Mouse (Mus musculus): ENCODE measurements around the gene Gm38392. TPM values are rescaled to one million over a fixed set of nuclear protein-coding genes. Genes with fewer than 3 reads are reported as not detected.
"Not testable (repeated sequence)": the region's sequence is repeated elsewhere in the genome, so short reads cannot be mapped to it uniquely, and the experiment has no call there.

The Gm38392 gene
- polyA plus RNA-seq, 2 experiments = 5.4 TPM; not detected in 1

GRCm38 (mm10) chr3:88284815-88285564, 2.0 kb downstream of the Gm38392 start:
- not testable (repeated sequence) for H3K27ac ChIP-seq (replicated peaks; ENCODE audit: low read depth, low read length); H3K9me3 ChIP-seq (ENCODE audit: control insufficient read depth, low read length); ATAC-seq (ENCODE audit: low FRiP score, low read depth); H3K9ac ChIP-seq (ENCODE audit: low read depth, low read length, severe bottlenecking); DNase-seq (ENCODE audit: low spot score); H3K27me3 ChIP-seq (ENCODE audit: control insufficient read depth, insufficient read depth, low read length); H3K4me3 ChIP-seq (replicated peaks; ENCODE audit: low read length); H3K4me1 ChIP-seq (ENCODE audit: control insufficient read depth, insufficient read depth, low read length); H3K36me3 ChIP-seq (ENCODE audit: control insufficient read depth, insufficient read depth, low read length); H3K4me2 ChIP-seq (replicated peaks; ENCODE audit: low read depth, low read length, severe bottlenecking)
- 96% methylated on average over 14 of the region's 14 CpGs for WGBS

DNA sequence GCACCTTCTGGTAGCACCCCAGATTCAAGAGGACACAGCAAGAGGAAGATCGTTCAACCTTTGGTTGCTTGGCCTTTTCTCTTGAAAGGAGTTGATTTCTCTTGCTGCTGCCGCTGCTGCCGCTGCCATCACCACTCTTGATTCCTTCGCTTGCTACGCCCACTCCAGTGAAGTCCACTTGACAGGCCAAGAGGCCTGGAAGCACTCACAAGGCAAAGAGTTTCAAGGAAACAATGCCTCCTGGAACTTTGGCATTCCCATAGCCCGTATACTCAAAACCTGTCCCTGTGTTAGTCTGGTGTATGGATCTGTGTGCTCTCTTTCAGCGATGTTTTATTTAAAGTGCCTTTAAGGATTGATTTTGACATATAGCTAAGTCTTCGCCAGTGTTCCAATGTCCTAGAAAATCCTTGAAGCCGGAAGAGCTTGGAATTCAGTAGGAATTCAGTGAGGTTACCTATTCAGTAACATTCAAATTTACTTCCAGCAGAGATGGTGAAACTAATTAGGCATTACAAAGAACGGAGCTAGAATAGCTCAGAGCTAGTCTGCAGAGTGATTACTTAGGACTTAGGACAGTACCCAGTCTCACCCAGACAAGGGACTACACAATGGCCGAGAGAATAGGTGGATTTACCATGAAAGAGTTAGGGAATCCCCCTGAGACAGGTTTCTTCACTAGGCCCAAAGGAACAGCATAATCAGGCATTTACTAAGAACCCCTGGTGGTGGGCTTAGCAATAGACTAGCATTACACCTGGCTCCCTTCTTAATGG, 5.7 kb downstream of the Gm38392 start:
- not testable (repeated sequence) for H3K9ac ChIP-seq (ENCODE audit: low read depth, low read length, severe bottlenecking); H3K4me2 ChIP-seq (replicated peaks; ENCODE audit: low read depth, low read length, severe bottlenecking); H3K4me3 ChIP-seq (replicated peaks; ENCODE audit: low read length); H3K27ac ChIP-seq (replicated peaks; ENCODE audit: low read depth, low read length); ATAC-seq (ENCODE audit: low FRiP score, low read depth); H3K4me1 ChIP-seq (ENCODE audit: control insufficient read depth, insufficient read depth, low read length); H3K9me3 ChIP-seq (ENCODE audit: control insufficient read depth, low read length); H3K36me3 ChIP-seq (ENCODE audit: control insufficient read depth, insufficient read depth, low read length); DNase-seq (ENCODE audit: low spot score); H3K27me3 ChIP-seq (ENCODE audit: control insufficient read depth, insufficient read depth, low read length)
- WGBS = 75% methylated on average over 11 of the region's 11 CpGs

GRCm38 (mm10) chr3:88280035-88280434, 7.0 kb downstream of the Gm38392 start:
- H3K27ac ChIP-seq (replicated peaks; ENCODE audit: low read depth, low read length) = no peak overlapping the region
- no peaks in the 10 kb centered on the region for H3K4me1 ChIP-seq (ENCODE audit: control insufficient read depth, insufficient read depth, low read length)
- DNase-seq (ENCODE audit: low spot score) (no peak), ATAC-seq (ENCODE audit: low FRiP score, low read depth) (no peak)
- no peaks in the 10 kb centered on the region for H3K9me3 ChIP-seq (ENCODE audit: control insufficient read depth, low read length)
- no peak overlapping the region for H3K4me3 ChIP-seq (replicated peaks; ENCODE audit: low read length)
- H3K9ac ChIP-seq (ENCODE audit: low read depth, low read length, severe bottlenecking) = no peak overlapping the region
- WGBS = 83% methylated on average over 2 of the region's 2 CpGs
- no peaks in the 10 kb centered on the region for H3K36me3 ChIP-seq (ENCODE audit: control insufficient read depth, insufficient read depth, low read length)
- no peaks in the 10 kb centered on the region for H3K27me3 ChIP-seq (ENCODE audit: control insufficient read depth, insufficient read depth, low read length)
- no peak overlapping the region for H3K4me2 ChIP-seq (replicated peaks; ENCODE audit: low read depth, low read length, severe bottlenecking)
- no peak for TF ChIP-seq POLR2A (IDR thresholded peaks at IDR 0.05; ENCODE audit: borderline replicate concordance, extremely low read depth, insufficient read depth, insufficient read length)

DNA sequence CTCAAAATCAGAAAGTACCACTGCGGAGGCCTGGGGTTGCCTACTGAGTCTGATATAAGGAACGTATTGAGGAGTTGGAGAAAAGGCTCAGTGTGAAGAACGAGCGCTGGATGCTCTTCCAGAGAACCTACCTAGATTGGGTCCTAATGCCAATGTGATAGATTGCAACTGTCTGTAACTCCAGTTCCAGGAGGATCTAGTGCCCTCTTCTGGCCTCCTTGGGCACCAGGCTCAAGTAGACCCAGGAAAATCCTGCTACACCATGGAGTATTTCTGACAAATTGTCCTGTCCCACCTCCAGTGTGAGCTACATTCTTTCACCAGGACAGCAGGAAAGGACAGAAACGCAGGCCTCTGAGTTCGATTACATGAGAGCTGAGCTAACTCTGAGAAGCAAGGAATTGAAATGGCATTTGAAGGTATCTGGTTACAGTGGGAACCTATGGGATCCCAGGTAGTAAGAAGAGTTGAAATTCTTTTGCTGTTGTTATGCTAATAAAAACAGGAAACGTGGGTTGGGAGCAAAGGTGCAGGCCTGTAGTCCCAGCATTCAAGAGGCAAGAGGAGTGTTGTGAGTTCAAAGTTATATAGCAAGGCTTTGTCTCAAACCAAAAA, 10.4 kb downstream of the Gm38392 start:
- no peak overlapping the region for H3K4me2 ChIP-seq (replicated peaks; ENCODE audit: low read depth, low read length, severe bottlenecking)
- TF ChIP-seq POLR2A (IDR thresholded peaks at IDR 0.05; ENCODE audit: borderline replicate concordance, extremely low read depth, insufficient read depth, insufficient read length) = no peak
- ATAC-seq (ENCODE audit: low FRiP score, low read depth) (no peak), DNase-seq (ENCODE audit: low spot score) (peak; percentile 13)
- H3K36me3 ChIP-seq (ENCODE audit: control insufficient read depth, insufficient read depth, low read length) = no peaks in the 10 kb centered on the region
- H3K9me3 ChIP-seq (ENCODE audit: control insufficient read depth, low read length) = no peaks in the 10 kb centered on the region
- H3K9ac ChIP-seq (ENCODE audit: low read depth, low read length, severe bottlenecking) = no peak overlapping the region
- H3K27ac ChIP-seq (replicated peaks; ENCODE audit: low read depth, low read length) = no peak overlapping the region
- no peaks in the 10 kb centered on the region for H3K4me1 ChIP-seq (ENCODE audit: control insufficient read depth, insufficient read depth, low read length)
- no peaks in the 10 kb centered on the region for H3K27me3 ChIP-seq (ENCODE audit: control insufficient read depth, insufficient read depth, low read length)
- H3K4me3 ChIP-seq (replicated peaks; ENCODE audit: low read length) = no peak overlapping the region
- 49% methylated on average over 7 of the region's 7 CpGs for WGBS

GRCm38 (mm10) chr3:88276121-88276520, 10.9 kb downstream of the Gm38392 start:
- ATAC-seq (ENCODE audit: low FRiP score, low read depth) = no peak
- Histone ChIP-seq H3K27ac (replicated peaks; ENCODE audit: low read depth, low read length) (no peak overlapping the region), H3K9me3 (ENCODE audit: control insufficient read depth, low read length) (no peaks in the 10 kb centered on the region), H3K4me3 (replicated peaks; ENCODE audit: low read length) (no peak overlapping the region), H3K9ac (ENCODE audit: low read depth, low read length, severe bottlenecking) (no peak overlapping the region), H3K27me3 (ENCODE audit: control insufficient read depth, insufficient read depth, low read length) (no peaks in the 10 kb centered on the region), H3K4me2 (replicated peaks; ENCODE audit: low read depth, low read length, severe bottlenecking) (no peak overlapping the region), H3K36me3 (ENCODE audit: control insufficient read depth, insufficient read depth, low read length) (no peaks in the 10 kb centered on the region), H3K4me1 (ENCODE audit: control insufficient read depth, insufficient read depth, low read length) (no peaks in the 10 kb centered on the region)
- WGBS = 91% methylated on average over 2 of the region's 2 CpGs
- TF ChIP-seq POLR2A (IDR thresholded peaks at IDR 0.05; ENCODE audit: borderline replicate concordance, extremely low read depth, insufficient read depth, insufficient read length) = no peak
- DNase-seq (ENCODE audit: low spot score) = no peak

Measured in limb, embryonic 14.5 days (tissue).